Mouse (Mus musculus) urinary bladder, postnatal 25 days (tissue): Measurements from ENCODE around the gene Olfr294.

Experiments
- DNase-seq: peaks from one replicate; pipeline ENCODE4 v3.0.0; 2022; ENCODE audit warnings: low spot score

Gene Olfr294

DNA sequence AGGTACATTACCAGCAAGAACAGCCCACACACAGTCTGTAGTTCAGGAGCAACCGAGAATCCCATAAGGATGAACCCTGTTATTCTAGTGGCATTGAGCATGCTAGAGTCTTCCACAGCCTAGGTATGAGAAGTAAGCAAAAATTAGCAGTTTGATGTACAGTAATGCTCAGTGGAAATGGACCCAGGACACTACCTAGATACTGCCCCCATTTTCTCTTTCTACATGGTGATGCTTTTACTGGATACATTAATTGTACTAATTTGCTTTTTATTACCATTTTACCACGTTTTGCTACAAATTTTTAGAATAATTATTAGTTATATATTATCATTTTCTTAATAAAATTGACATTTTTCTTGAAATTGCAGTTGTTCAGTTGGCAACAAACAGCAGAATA, at the start of gene Olfr294:
Olfr294 (minus strand) TSS at position 101 of the 400 bp plus-strand sequence.
- no peak for DNase-seq

GRCm38 (mm10) chr7:86648761-86649160, 32.3 kb upstream of the Olfr294 start, which contains the start of gene Olfr293:
Gene Olfr293 (plus strand): TSS chr7:86649061.
- no peak for DNase-seq

- no peak for DNase-seq
These were observed 32.9 kb downstream of the Olfr294 start, which contains the start of gene Olfr295 for GRCm38 (mm10) chr7:86583562-86583961. Gene Olfr295 (plus strand): TSS chr7:86583862.
